Mouse (Mus musculus): ENCODE measurements around the gene Olfr584. TPM values are rescaled to one million over a fixed set of nuclear protein-coding genes. Genes with fewer than 3 reads are reported as not detected.

The Olfr584 gene
- polyA plus RNA-seq, 2 experiments = not detected

- Histone ChIP-seq H3K4me2 (ENCODE audit: low read depth) (no peak within 1 kb of the TSS), H3K27ac (no peak within 1 kb of the TSS), H3K9ac (replicated peaks) (no peak within 1 kb of the TSS), H3K36me3 (replicated peaks; ENCODE audit: control insufficient read depth, insufficient read depth, low read depth) (no peaks in the 10 kb centered on the region), H3K4me3 (ENCODE audit: insufficient read depth in 1 of 2, low read depth in 2 of 2, low read length in 2 of 2) (no peak within 1 kb of the TSS), H3K4me1 (replicated peaks; ENCODE audit: control insufficient read depth in 2 of 2, insufficient read depth in 2 of 2, low read length in 1 of 2) (no peaks in the 10 kb centered on the region), H3K9me3 (ENCODE audit: control insufficient read depth, low read length) (no peaks in the 10 kb centered on the region), H3K27me3 (ENCODE audit: control insufficient read depth, insufficient read depth, low read length) (no peaks in the 10 kb centered on the region)
- ATAC-seq (ENCODE audit: insufficient read depth) (no peak), DNase-seq (ENCODE audit: low read depth in 3 of 3, low spot score in 3 of 3) (no peak)
- TF ChIP-seq CTCF (IDR thresholded peaks at IDR 0.05; ENCODE audit: low read depth) (no peak), EP300 (IDR thresholded peaks at IDR 0.05; ENCODE audit: low read depth) (no peak)
- 73% methylated on average over 3 of the region's 3 CpGs for WGBS (ENCODE audit: insufficient replicate concordance)
Measured at GRCm38 (mm10) chr7:103125538-103125937, 43.9 kb downstream of the Olfr584 start, which contains the start of gene Olfr586. Olfr586 (minus strand) TSS chr7:103125638.

Other genes with a start within 250 kb of the Olfr584 start
- gene Olfr566, start 223.1 kb upstream of the Olfr584 start, polyA plus RNA-seq (2012; rRNA removed) = not detected in 2 replicates
- gene Olfr566, start 223.1 kb upstream of the Olfr584 start, polyA plus RNA-seq (2014; fragmentation: Nextera tagmentation; extraction: Ambion mirVana) = not detected in 2 replicates
- not detected in 2 replicates for gene Olfr568, start 204.8 kb upstream of the Olfr584 start, polyA plus RNA-seq (2012; rRNA removed)
- gene Olfr568, start 204.8 kb upstream of the Olfr584 start, polyA plus RNA-seq (2014; fragmentation: Nextera tagmentation; extraction: Ambion mirVana) = not detected in 2 replicates
- gene Olfr569, start 191.0 kb upstream of the Olfr584 start, polyA plus RNA-seq (2012; rRNA removed) = not detected in 2 replicates
- not detected in 2 replicates for gene Olfr569, start 191.0 kb upstream of the Olfr584 start, polyA plus RNA-seq (2014; fragmentation: Nextera tagmentation; extraction: Ambion mirVana)
- not detected in 2 replicates for gene Olfr570, start 187.3 kb upstream of the Olfr584 start, polyA plus RNA-seq (2012; rRNA removed)
- gene Olfr570, start 187.3 kb upstream of the Olfr584 start, polyA plus RNA-seq (2014; fragmentation: Nextera tagmentation; extraction: Ambion mirVana) = not detected in 2 replicates
- not detected in 2 replicates for gene Olfr571, start 164.3 kb upstream of the Olfr584 start, polyA plus RNA-seq (2012; rRNA removed)
- gene Olfr571, start 164.3 kb upstream of the Olfr584 start, polyA plus RNA-seq (2014; fragmentation: Nextera tagmentation; extraction: Ambion mirVana) = not detected in 2 replicates
- gene Olfr572, start 157.5 kb upstream of the Olfr584 start, polyA plus RNA-seq (2012; rRNA removed) = not detected in 2 replicates
- gene Olfr572, start 157.5 kb upstream of the Olfr584 start, polyA plus RNA-seq (2014; fragmentation: Nextera tagmentation; extraction: Ambion mirVana) = not detected in 2 replicates
- gene Olfr573-ps1, start 139.3 kb upstream of the Olfr584 start, polyA plus RNA-seq (2012; rRNA removed) = not detected in 2 replicates
- not detected in 2 replicates for gene Olfr573-ps1, start 139.3 kb upstream of the Olfr584 start, polyA plus RNA-seq (2014; fragmentation: Nextera tagmentation; extraction: Ambion mirVana)
- gene Olfr574, start 133.4 kb upstream of the Olfr584 start, polyA plus RNA-seq (2012; rRNA removed) = not detected in 2 replicates
- gene Olfr574, start 133.4 kb upstream of the Olfr584 start, polyA plus RNA-seq (2014; fragmentation: Nextera tagmentation; extraction: Ambion mirVana) = not detected in 2 replicates
- gene Olfr575, start 123.1 kb upstream of the Olfr584 start, polyA plus RNA-seq (2012; rRNA removed) = 0.01 TPM in 1 of 2 replicates, not detected in the other
- gene Olfr575, start 123.1 kb upstream of the Olfr584 start, polyA plus RNA-seq (2014; fragmentation: Nextera tagmentation; extraction: Ambion mirVana) = not detected in 2 replicates
- not detected in 2 replicates for gene Olfr576, start 119.2 kb upstream of the Olfr584 start, polyA plus RNA-seq (2012; rRNA removed)
- gene Olfr576, start 119.2 kb upstream of the Olfr584 start, polyA plus RNA-seq (2014; fragmentation: Nextera tagmentation; extraction: Ambion mirVana) = not detected in 2 replicates
- gene Olfr577, start 105.9 kb upstream of the Olfr584 start, polyA plus RNA-seq (2012; rRNA removed) = not detected in 2 replicates
- not detected in 2 replicates for gene Olfr577, start 105.9 kb upstream of the Olfr584 start, polyA plus RNA-seq (2014; fragmentation: Nextera tagmentation; extraction: Ambion mirVana)
- not detected in 2 replicates for gene Olfr578, start 92.6 kb upstream of the Olfr584 start, polyA plus RNA-seq (2012; rRNA removed)
- gene Olfr578, start 92.6 kb upstream of the Olfr584 start, polyA plus RNA-seq (2014; fragmentation: Nextera tagmentation; extraction: Ambion mirVana) = not detected in 2 replicates
- not detected in 2 replicates for gene Olfr582, start 43.9 kb upstream of the Olfr584 start, polyA plus RNA-seq (2012; rRNA removed)
- gene Olfr582, start 43.9 kb upstream of the Olfr584 start, polyA plus RNA-seq (2014; fragmentation: Nextera tagmentation; extraction: Ambion mirVana) = not detected in 2 replicates
- gene Olfr583, start 30.6 kb upstream of the Olfr584 start, polyA plus RNA-seq (2012; rRNA removed) = not detected in 2 replicates
- gene Olfr583, start 30.6 kb upstream of the Olfr584 start, polyA plus RNA-seq (2014; fragmentation: Nextera tagmentation; extraction: Ambion mirVana) = not detected in 2 replicates
- not detected in 2 replicates for gene Olfr585, start 15.8 kb downstream of the Olfr584 start, polyA plus RNA-seq (2012; rRNA removed)
- gene Olfr585, start 15.8 kb downstream of the Olfr584 start, polyA plus RNA-seq (2014; fragmentation: Nextera tagmentation; extraction: Ambion mirVana) = not detected in 2 replicates
- not detected in 2 replicates for gene Olfr586, start 43.8 kb downstream of the Olfr584 start, polyA plus RNA-seq (2012; rRNA removed)
- gene Olfr586, start 43.8 kb downstream of the Olfr584 start, polyA plus RNA-seq (2014; fragmentation: Nextera tagmentation; extraction: Ambion mirVana) = not detected in 2 replicates
- gene Olfr588-ps1, start 59.0 kb downstream of the Olfr584 start, polyA plus RNA-seq (2012; rRNA removed) = not detected in 2 replicates
- not detected in 2 replicates for gene Olfr588-ps1, start 59.0 kb downstream of the Olfr584 start, polyA plus RNA-seq (2014; fragmentation: Nextera tagmentation; extraction: Ambion mirVana)
- gene Olfr589, start 74.5 kb downstream of the Olfr584 start, polyA plus RNA-seq (2012; rRNA removed) = not detected in 2 replicates
- not detected in 2 replicates for gene Olfr589, start 74.5 kb downstream of the Olfr584 start, polyA plus RNA-seq (2014; fragmentation: Nextera tagmentation; extraction: Ambion mirVana)
- gene Olfr591, start 96.5 kb downstream of the Olfr584 start, polyA plus RNA-seq (2012; rRNA removed) = not detected in 2 replicates
- gene Olfr591, start 96.5 kb downstream of the Olfr584 start, polyA plus RNA-seq (2014; fragmentation: Nextera tagmentation; extraction: Ambion mirVana) = not detected in 2 replicates
- gene Olfr592, start 102.9 kb downstream of the Olfr584 start, polyA plus RNA-seq (2012; rRNA removed) = not detected in 2 replicates
- gene Olfr592, start 102.9 kb downstream of the Olfr584 start, polyA plus RNA-seq (2014; fragmentation: Nextera tagmentation; extraction: Ambion mirVana) = not detected in 2 replicates
- gene Olfr593, start 130.0 kb downstream of the Olfr584 start, polyA plus RNA-seq (2012; rRNA removed) = not detected in 2 replicates
- not detected in 2 replicates for gene Olfr593, start 130.0 kb downstream of the Olfr584 start, polyA plus RNA-seq (2014; fragmentation: Nextera tagmentation; extraction: Ambion mirVana)
- not detected in 2 replicates for gene Olfr594, start 135.1 kb downstream of the Olfr584 start, polyA plus RNA-seq (2012; rRNA removed)
- gene Olfr594, start 135.1 kb downstream of the Olfr584 start, polyA plus RNA-seq (2014; fragmentation: Nextera tagmentation; extraction: Ambion mirVana) = not detected in 2 replicates
- gene Usp17ld, start 170.6 kb downstream of the Olfr584 start, polyA plus RNA-seq (2012; rRNA removed) = not detected in 2 replicates
- gene Usp17ld, start 170.6 kb downstream of the Olfr584 start, polyA plus RNA-seq (2014; fragmentation: Nextera tagmentation; extraction: Ambion mirVana) = 0.05 TPM in 1 of 2 replicates, not detected in the other
- not detected in 2 replicates for gene Olfr596, start 223.8 kb downstream of the Olfr584 start, polyA plus RNA-seq (2012; rRNA removed)
- not detected in 2 replicates for gene Olfr596, start 223.8 kb downstream of the Olfr584 start, polyA plus RNA-seq (2014; fragmentation: Nextera tagmentation; extraction: Ambion mirVana)
- not detected in 2 replicates for gene Olfr597, start 234.4 kb downstream of the Olfr584 start, polyA plus RNA-seq (2012; rRNA removed)
- gene Olfr597, start 234.4 kb downstream of the Olfr584 start, polyA plus RNA-seq (2014; fragmentation: Nextera tagmentation; extraction: Ambion mirVana) = not detected in 2 replicates
- not detected in 2 replicates for gene Olfr598, start 241.7 kb downstream of the Olfr584 start, polyA plus RNA-seq (2012; rRNA removed)
- gene Olfr598, start 241.7 kb downstream of the Olfr584 start, polyA plus RNA-seq (2014; fragmentation: Nextera tagmentation; extraction: Ambion mirVana) = not detected in 2 replicates

Data from liver, embryonic 14.5 days (tissue).